Mouse (Mus musculus) forebrain, postnatal 0 days (tissue): ENCODE measurements around the gene P2ry1. TPM values are rescaled to one million over a fixed set of nuclear protein-coding genes. Genes with fewer than 3 reads are reported as not detected.

Source experiments
- ATAC-seq: fragments of 200-750 bp; cut with Nextera tagmentation; 2 replicates; pipeline ENCODE4 v1.8.0; 2017; ENCODE audit warnings: mild to moderate bottlenecking, moderate library complexity
- DNase-seq: peaks from one replicate; pipeline ENCODE4 v3.0.0-alpha.2; 2015
- H3K27ac ChIP-seq: fragments of 300-500 bp; sonication (generic); 2 replicates; pipeline ENCODE4 v1.5.1; 2014; ENCODE audit warnings: low read depth, mild to moderate bottlenecking, antibody characterized with exemption, low read length, moderate library complexity, mixed read lengths
- H3K27me3 ChIP-seq: fragments of 300-500 bp; sonication (generic); 2 replicates; pipeline ENCODE4 v1.6.1; 2014; ENCODE audit warnings: mild to moderate bottlenecking, low read length, mixed read lengths; ENCODE audit not compliant: insufficient read depth
- H3K36me3 ChIP-seq: fragments of 300-500 bp; sonication (generic); 2 replicates; pipeline ENCODE4 v1.6.1; 2014; ENCODE audit warnings: mild to moderate bottlenecking, moderate library complexity; ENCODE audit not compliant: insufficient read depth
- H3K4me1 ChIP-seq: fragments of 300-500 bp; sonication (generic); 2 replicates; pipeline ENCODE4 v1.6.1; 2014; ENCODE audit warnings: antibody characterized with exemption; ENCODE audit not compliant: insufficient read depth
- H3K4me2 ChIP-seq: fragments of 300-500 bp; sonication (generic); 2 replicates; pipeline ENCODE4 v1.6.1; 2014; ENCODE audit warnings: low read depth, mild to moderate bottlenecking, moderate library complexity
- H3K4me3 ChIP-seq: fragments of 300-500 bp; sonication (generic); 2 replicates; pipeline ENCODE4 v1.5.1; 2014; ENCODE audit warnings: low read depth, low read length, mixed read lengths
- H3K9ac ChIP-seq: fragments of 300-500 bp; sonication (generic); 2 replicates; pipeline ENCODE4 v1.6.1; 2014; ENCODE audit warnings: mild to moderate bottlenecking
- H3K9me3 ChIP-seq: fragments of 300-500 bp; sonication (generic); 2 replicates; pipeline ENCODE4 v1.6.1; 2016; ENCODE audit warnings: low read length
- CTCF ChIP-seq: sonication (generic); IDR thresholded peaks from 2 replicates; pipeline ENCODE4 v1.5.1; 2016; ENCODE audit warnings: antibody characterized with exemption, control low read depth, low read depth
- WGBS: fragments of 180-500 bp; shearing (Covaris S2); extraction: QIAGEN DNeasy Blood & Tissue Kit; methylation state at CpG from one replicate; pipeline ENCODE4 v1.1.7; 2014; 5-methylcytosine and 5-hydroxymethylcytosine counted together
- polyA plus RNA-seq: library from polyadenylated mRNA; unstranded; fragments of >200 nt; fragmentation: Nextera tagmentation; extraction: Ambion mirVana; gene quantifications from 2 replicates; pipeline ENCODE4 v1.2.1, GENCODE M21; 2015
- total RNA-seq: library from RNA; depleted of rRNA; stranded (reverse); fragments of >200 nt; gene quantifications from 2 replicates; pipeline ENCODE4 v1.2.3, GENCODE M21; 2014

Gene P2ry1
- total and polyA plus RNA-seq, 2 experiments from 2014 or later = 6.1 to 10.0 TPM

- Histone ChIP-seq H3K27me3 (no peaks in the 10 kb centered on the region), H3K27ac (no peak overlapping the region), H3K9ac (no peak overlapping the region), H3K9me3 (no peaks in the 10 kb centered on the region), H3K4me3 (no peak overlapping the region), H3K4me1 (no peaks in the 10 kb centered on the region), H3K4me2 (no peak overlapping the region), H3K36me3 (no peaks in the 10 kb centered on the region)
- ATAC-seq = no peak
- WGBS = 77% methylated on average over 3 of the region's 3 CpGs
- TF ChIP-seq CTCF = no peak
- DNase-seq = no peak
These were observed 4.5 kb upstream of the P2ry1 start for GRCm38 (mm10) chr3:60998064-60998463.

GRCm38 (mm10) chr3:60999715-61000114, 2.9 kb upstream of the P2ry1 start:
- Histone ChIP-seq H3K4me1 (no peaks in the 10 kb centered on the region), H3K9ac (no peak overlapping the region), H3K4me2 (no peak overlapping the region), H3K4me3 (no peak overlapping the region), H3K36me3 (no peaks in the 10 kb centered on the region), H3K9me3 (no peaks in the 10 kb centered on the region), H3K27me3 (no peaks in the 10 kb centered on the region; the same call in 1 of the 2 replicates), H3K27ac (no peak overlapping the region)
- no peak for TF ChIP-seq CTCF
- ATAC-seq (no peak), DNase-seq (no peak)

DNA sequence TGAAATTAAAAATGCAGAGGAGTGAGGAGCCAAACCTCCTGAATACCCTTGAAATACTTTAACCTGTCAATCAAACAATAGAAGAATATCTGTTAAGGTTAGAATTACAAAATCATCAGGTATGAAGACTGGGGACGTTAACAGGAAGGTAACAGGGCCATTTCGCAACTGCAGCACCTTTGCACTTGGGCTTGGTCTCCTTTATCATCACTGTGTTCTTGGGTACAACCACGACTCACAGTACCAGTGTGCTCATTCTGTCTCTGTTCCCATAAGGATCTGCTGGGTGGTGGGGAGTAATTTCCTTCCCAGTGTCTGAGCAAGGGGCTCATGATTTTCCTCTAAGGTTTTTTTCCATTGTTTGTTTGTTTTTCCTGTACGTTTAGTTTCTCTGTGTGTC, 1.8 kb upstream of the P2ry1 start:
- Histone ChIP-seq H3K9me3 (no peaks in the 10 kb centered on the region), H3K36me3 (no peaks in the 10 kb centered on the region), H3K4me1 (no peaks in the 10 kb centered on the region), H3K4me2 (no peak overlapping the region), H3K4me3 (no peak overlapping the region), H3K9ac (no peak overlapping the region), H3K27me3 (no peaks in the 10 kb centered on the region; the same call in 1 of the 2 replicates), H3K27ac (no peak overlapping the region)
- DNase-seq (no peak), ATAC-seq (no peak)
- no peak for TF ChIP-seq CTCF
- 78% methylated on average over 4 of the region's 4 CpGs for WGBS

GRCm38 (mm10) chr3:61001852-61002586, 576 bp upstream of the P2ry1 start:
- TF ChIP-seq CTCF = no peak
- Histone ChIP-seq H3K9ac (peak overlapping the region; percentile 55), H3K27me3 (no peaks in the 10 kb centered on the region; the same call in 1 of the 2 replicates), H3K36me3 (no peaks in the 10 kb centered on the region), H3K4me2 (peak overlapping the region; percentile 95), H3K27ac (no peak overlapping the region), H3K4me1 (no peaks in the 10 kb centered on the region), H3K4me3 (peak overlapping the region; percentile 72), H3K9me3 (no peaks in the 10 kb centered on the region)
- peak; percentile 54 for ATAC-seq
- WGBS = 2% methylated on average over 20 of the region's 20 CpGs
- peak; percentile 16 for DNase-seq

DNA sequence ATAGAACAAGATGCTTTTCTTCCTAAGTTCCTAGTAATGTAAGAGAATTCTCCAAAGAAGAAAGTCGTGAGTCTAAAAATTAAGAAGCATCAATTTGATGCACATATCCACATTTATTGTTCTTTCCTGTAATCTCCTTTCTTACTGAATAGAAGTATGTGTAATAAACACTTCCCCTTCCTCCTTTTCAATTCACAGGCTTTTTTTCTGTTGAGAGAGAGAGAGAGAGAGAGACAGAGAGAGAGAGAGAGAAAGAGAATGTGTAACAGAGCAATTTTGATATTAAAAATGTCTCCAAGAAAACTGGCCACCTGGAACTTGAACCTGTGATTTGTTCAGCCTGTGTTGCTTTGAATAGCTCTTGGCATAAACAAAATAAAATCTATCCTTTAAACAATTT, 2.0 kb downstream of the P2ry1 start:
- H3K27ac ChIP-seq = no peak overlapping the region
- H3K4me1 ChIP-seq = no peaks in the 10 kb centered on the region
- H3K9ac ChIP-seq = no peak overlapping the region
- no peaks in the 10 kb centered on the region for H3K9me3 ChIP-seq
- no peak overlapping the region for H3K4me2 ChIP-seq
- 0 out of 2 replicates have a peak overlapping the region, but pooled peaks have one; percentile 72 for H3K4me3 ChIP-seq
- ATAC-seq (no peak), DNase-seq (no peak)
- no peaks in the 10 kb centered on the region; the same call in 1 of the 2 replicates for H3K27me3 ChIP-seq
- WGBS = 80% methylated on average over 1 of the region's 1 CpGs
- no peaks in the 10 kb centered on the region for H3K36me3 ChIP-seq
- TF ChIP-seq CTCF = no peak

- no peak for TF ChIP-seq CTCF
- Histone ChIP-seq H3K4me1 (no peaks in the 10 kb centered on the region), H3K9me3 (no peaks in the 10 kb centered on the region), H3K4me3 (no peak overlapping the region), H3K27me3 (no peaks in the 10 kb centered on the region), H3K4me2 (no peak overlapping the region), H3K36me3 (no peaks in the 10 kb centered on the region), H3K27ac (no peak overlapping the region), H3K9ac (no peak overlapping the region)
- ATAC-seq = no peak
- no peak for DNase-seq
- WGBS = 57% methylated on average over 5 of the region's 5 CpGs
These were observed 9.1 kb downstream of the P2ry1 start for GRCm38 (mm10) chr3:61011660-61012059.

DNA sequence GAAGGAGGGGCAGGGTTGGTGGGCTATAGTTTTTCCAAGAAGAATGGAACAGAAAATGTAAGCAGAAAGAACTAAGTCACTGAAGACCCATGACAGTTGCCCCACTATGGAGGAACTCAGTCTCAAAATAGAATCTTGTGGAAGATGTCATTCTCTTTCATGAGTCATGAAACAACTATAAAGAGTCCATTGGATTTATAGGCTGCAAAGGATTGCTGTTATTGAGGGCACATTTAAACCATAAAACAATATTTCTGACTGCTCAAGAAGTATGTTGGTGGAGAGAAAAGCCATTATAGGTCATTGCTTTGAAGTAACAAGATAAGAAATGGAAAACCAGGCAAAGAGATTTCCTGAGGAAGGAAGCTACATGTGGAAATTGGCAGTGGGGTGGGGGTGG, 10.0 kb downstream of the P2ry1 start:
- ATAC-seq = no peak
- no peak for TF ChIP-seq CTCF

More for the DNA sequence above, 10.0 kb downstream of the P2ry1 start:
- no peak overlapping the region for H3K4me2 ChIP-seq
- no peak for DNase-seq
- no peak overlapping the region for H3K27ac ChIP-seq
- no peaks in the 10 kb centered on the region for H3K4me1 ChIP-seq
- H3K4me3 ChIP-seq = no peak overlapping the region
- no peak overlapping the region for H3K9ac ChIP-seq
- H3K36me3 ChIP-seq = no peaks in the 10 kb centered on the region
- H3K27me3 ChIP-seq = no peaks in the 10 kb centered on the region
- no peaks in the 10 kb centered on the region for H3K9me3 ChIP-seq
